Mouse (Mus musculus): ENCODE results near the gene Slc17a9. TPM values are rescaled to one million over a fixed set of nuclear protein-coding genes. Genes with fewer than 3 reads are reported as not detected.

Gene Slc17a9
- polyA plus RNA-seq, 1 experiment from 2014 or later: 5.2 TPM

DNA sequence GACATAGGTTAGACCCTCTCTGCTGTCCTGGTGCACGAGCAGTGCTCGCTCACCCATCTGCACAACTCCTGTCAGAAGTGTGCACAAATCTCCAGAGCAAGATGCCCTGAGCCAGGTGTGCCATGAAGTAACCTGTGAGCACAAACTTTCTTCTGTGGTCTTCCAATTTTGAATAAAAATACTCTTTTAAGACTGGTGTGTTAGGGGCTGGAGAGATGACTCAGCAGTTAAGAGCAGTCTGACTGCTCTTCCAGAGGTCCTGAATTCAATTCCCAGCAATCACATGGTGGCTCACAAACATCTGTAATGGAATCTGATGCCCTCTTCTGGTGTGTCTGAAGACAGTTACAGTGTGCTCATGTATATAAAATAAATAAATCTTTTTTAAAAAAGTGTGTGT is 18.3 kb downstream of the Slc17a9 start:
- 88% methylated on average over 2 of the region's 2 CpGs for WGBS (ENCODE audit: insufficient replicate concordance)
- Histone ChIP-seq H3K36me3 (replicated peaks; ENCODE audit: insufficient read depth, low read length) (no peaks in the 10 kb centered on the region), H3K4me3 (ENCODE audit: low read depth, low read length) (no peak overlapping the region), H3K27ac (ENCODE audit: low read depth) (no peak overlapping the region), H3K9ac (replicated peaks) (no peak overlapping the region), H3K9me3 (ENCODE audit: low read length) (no peaks in the 10 kb centered on the region), H3K27me3 (ENCODE audit: insufficient read depth, low read length) (no peaks in the 10 kb centered on the region), H3K4me1 (ENCODE audit: insufficient read depth) (no peaks in the 10 kb centered on the region), H3K4me2 (ENCODE audit: low read depth, low read length) (no peak overlapping the region)
- ATAC-seq: no peak
- TF ChIP-seq EP300 (IDR thresholded peaks at IDR 0.05; ENCODE audit: low read depth) (no peak), CTCF (IDR thresholded peaks at IDR 0.05; ENCODE audit: low read depth) (no peak)
- DNase-seq: no peak

DNA sequence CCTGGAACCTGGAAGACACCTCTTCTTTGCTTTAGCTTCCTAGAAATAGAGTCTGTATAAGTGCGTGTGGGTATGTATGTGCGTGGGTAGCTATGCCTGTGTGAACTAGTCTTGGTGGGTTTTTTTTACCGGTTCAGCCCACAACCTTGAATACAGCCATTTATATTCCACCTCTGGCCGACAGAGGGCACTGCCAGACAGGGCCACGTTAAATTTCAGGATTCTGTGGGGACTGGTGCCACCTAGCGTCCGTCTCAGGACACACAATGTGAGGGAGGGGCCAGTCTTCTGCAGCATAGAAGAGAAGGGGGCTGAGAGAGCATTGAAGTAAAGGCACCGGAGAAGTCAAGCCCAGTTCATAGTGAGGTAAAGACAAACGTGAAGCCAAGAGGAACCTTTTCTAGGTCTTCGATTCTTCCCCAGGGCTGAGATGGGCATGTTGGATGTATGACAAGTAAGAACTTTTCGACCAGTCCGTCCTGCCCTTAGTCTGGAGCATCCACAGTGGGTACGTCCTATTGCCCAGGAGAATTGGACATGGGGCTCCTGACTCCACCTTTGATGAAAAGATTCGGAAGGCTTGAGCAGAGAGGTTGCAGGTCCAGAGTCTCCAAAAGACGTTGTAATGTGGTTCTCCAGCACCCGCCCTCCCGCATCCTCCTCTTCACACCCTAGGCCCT is 20.3 kb downstream of the Slc17a9 start:
- H3K4me3 ChIP-seq (ENCODE audit: low read depth, low read length): no peak overlapping the region
- no peaks in the 10 kb centered on the region for H3K9me3 ChIP-seq (ENCODE audit: low read length)
- ATAC-seq (peak; percentile 85), DNase-seq (peak; percentile 89)
- WGBS (ENCODE audit: insufficient replicate concordance): 33% methylated on average over 17 of the region's 17 CpGs
- TF ChIP-seq EP300 (IDR thresholded peaks at IDR 0.05; ENCODE audit: low read depth): no peak
- peak; percentile 100 for TF ChIP-seq CTCF (IDR thresholded peaks at IDR 0.05; ENCODE audit: low read depth)
- H3K27ac ChIP-seq (ENCODE audit: low read depth): no peak overlapping the region
- no peak overlapping the region for H3K4me2 ChIP-seq (ENCODE audit: low read depth, low read length)
- H3K27me3 ChIP-seq (ENCODE audit: insufficient read depth, low read length): no peaks in the 10 kb centered on the region
- H3K9ac ChIP-seq (replicated peaks): no peak overlapping the region
- no peaks in the 10 kb centered on the region for H3K36me3 ChIP-seq (replicated peaks; ENCODE audit: insufficient read depth, low read length)
- H3K4me1 ChIP-seq (ENCODE audit: insufficient read depth): no peaks in the 10 kb centered on the region

DNA sequence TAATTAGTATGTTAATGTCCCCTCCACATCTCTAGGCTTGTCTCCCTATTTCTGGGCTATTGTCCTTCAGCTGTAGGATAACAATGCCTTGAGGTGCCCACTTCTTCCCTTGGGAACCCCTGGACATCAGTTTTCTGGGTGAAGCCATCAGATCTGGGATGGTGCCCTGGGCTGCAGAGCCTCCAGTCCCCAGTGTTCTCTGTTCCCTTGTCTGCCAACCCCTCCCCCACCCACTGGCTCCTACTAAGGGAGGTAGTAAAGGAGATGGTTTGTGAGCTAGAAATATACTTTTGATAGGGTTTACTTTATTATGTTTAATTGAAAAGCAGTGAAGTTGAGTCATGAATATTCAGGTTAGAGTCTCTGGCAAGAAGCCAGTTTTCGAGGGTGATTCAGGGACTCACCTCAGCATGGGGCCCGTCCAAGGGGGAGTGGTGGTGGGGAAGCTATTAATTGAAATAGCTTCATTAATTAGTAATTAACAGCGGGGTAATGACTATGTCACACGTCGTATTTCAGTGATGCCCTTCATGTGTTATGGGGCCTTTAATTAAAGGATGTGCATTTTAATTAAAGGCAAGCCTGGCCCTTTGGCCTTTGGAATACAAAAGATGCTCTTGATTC is 21.6 kb downstream of the Slc17a9 start:
- TF ChIP-seq CTCF (IDR thresholded peaks at IDR 0.05; ENCODE audit: low read depth) (no peak), EP300 (IDR thresholded peaks at IDR 0.05; ENCODE audit: low read depth) (no peak)
- no peaks in the 10 kb centered on the region for H3K27me3 ChIP-seq (ENCODE audit: insufficient read depth, low read length)
- no peak overlapping the region for H3K4me2 ChIP-seq (ENCODE audit: low read depth, low read length)
- H3K27ac ChIP-seq (ENCODE audit: low read depth): no peak overlapping the region
- no peaks in the 10 kb centered on the region for H3K9me3 ChIP-seq (ENCODE audit: low read length)
- H3K4me1 ChIP-seq (ENCODE audit: insufficient read depth): no peaks in the 10 kb centered on the region
- H3K9ac ChIP-seq (replicated peaks): no peak overlapping the region
- no peak overlapping the region for H3K4me3 ChIP-seq (ENCODE audit: low read depth, low read length)
- DNase-seq (no peak), ATAC-seq (no peak)
- H3K36me3 ChIP-seq (replicated peaks; ENCODE audit: insufficient read depth, low read length): no peaks in the 10 kb centered on the region
- WGBS (ENCODE audit: insufficient replicate concordance): 53% methylated on average over 5 of the region's 5 CpGs

DNA sequence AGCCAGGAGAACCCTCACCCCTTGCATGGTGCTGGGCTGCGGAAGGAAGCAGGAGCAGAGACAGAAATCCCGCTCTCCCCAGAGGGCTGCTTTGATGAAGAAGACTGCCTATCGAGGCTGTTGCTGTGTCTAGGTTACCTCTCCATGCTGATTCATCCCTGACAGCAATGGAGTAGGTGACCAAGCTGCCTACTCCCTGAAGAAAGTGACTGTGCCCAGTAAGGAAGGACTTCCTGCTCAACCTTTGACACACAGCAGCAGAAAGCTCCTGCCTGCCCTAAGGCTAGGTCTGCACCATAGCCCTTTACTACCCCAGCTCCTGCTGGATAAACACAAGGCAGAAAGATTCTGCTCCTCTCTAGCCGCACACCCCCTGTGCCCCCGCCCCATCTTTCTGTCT is 23.8 kb downstream of the Slc17a9 start:
- no peak for ATAC-seq
- H3K9me3 ChIP-seq (ENCODE audit: low read length): no peaks in the 10 kb centered on the region
- no peak overlapping the region for H3K4me3 ChIP-seq (ENCODE audit: low read depth, low read length)
- TF ChIP-seq CTCF (IDR thresholded peaks at IDR 0.05; ENCODE audit: low read depth): no peak
- no peak for TF ChIP-seq EP300 (IDR thresholded peaks at IDR 0.05; ENCODE audit: low read depth)
- H3K36me3 ChIP-seq (replicated peaks; ENCODE audit: insufficient read depth, low read length): no peaks in the 10 kb centered on the region
- no peaks in the 10 kb centered on the region for H3K27me3 ChIP-seq (ENCODE audit: insufficient read depth, low read length)
- no peaks in the 10 kb centered on the region for H3K4me1 ChIP-seq (ENCODE audit: insufficient read depth)
- no peak for DNase-seq
- H3K4me2 ChIP-seq (ENCODE audit: low read depth, low read length): no peak overlapping the region
- no peak overlapping the region for H3K9ac ChIP-seq (replicated peaks)
- no peak overlapping the region for H3K27ac ChIP-seq (ENCODE audit: low read depth)
- 49% methylated on average over 5 of the region's 5 CpGs for WGBS (ENCODE audit: insufficient replicate concordance)

DNA sequence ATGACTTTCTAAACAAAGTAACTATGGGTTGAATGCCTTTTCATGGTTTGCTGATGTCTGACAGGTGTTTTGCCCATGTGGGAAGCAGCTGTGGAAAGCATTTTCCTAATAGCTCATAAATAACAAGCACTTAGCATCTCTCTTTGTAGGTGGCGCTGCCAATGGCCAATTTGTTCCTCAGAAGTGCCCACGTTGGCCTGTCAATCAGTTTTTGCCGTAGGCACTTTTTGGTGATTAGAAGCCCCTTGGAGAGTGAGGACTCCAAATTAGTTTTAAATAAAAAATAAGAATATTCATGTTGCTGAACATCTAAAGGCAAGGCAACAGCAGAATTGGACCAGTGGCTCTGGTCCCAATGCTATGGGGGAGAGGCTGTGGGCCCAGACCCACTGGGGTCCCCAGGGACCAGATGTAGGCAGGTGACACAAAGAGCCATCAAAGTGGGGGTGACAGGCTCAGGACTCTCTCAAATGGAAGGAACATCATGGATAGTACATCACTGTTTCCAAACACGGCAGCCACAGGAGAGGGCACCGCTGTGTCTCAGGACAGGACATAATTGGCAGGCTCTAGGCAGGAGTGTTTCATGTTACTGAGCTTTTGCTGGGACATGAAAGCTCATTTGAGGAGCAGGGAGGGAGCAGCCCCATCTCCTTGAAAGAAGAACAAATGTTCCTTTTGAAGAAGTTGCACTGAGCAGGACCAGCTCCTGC is 30.1 kb downstream of the Slc17a9 start:
- Histone ChIP-seq H3K4me3 (ENCODE audit: low read depth, low read length) (no peak overlapping the region), H3K4me1 (ENCODE audit: insufficient read depth) (no peaks in the 10 kb centered on the region), H3K27me3 (ENCODE audit: insufficient read depth, low read length) (no peaks in the 10 kb centered on the region), H3K36me3 (replicated peaks; ENCODE audit: insufficient read depth, low read length) (no peaks in the 10 kb centered on the region), H3K9ac (replicated peaks) (no peak overlapping the region), H3K4me2 (ENCODE audit: low read depth, low read length) (no peak overlapping the region), H3K27ac (ENCODE audit: low read depth) (no peak overlapping the region), H3K9me3 (ENCODE audit: low read length) (no peaks in the 10 kb centered on the region)
- no peak for TF ChIP-seq EP300 (IDR thresholded peaks at IDR 0.05; ENCODE audit: low read depth)
- no peak for TF ChIP-seq CTCF (IDR thresholded peaks at IDR 0.05; ENCODE audit: low read depth)
- DNase-seq: no peak
- no peak for ATAC-seq
- 83% methylated on average over 5 of the region's 5 CpGs for WGBS (ENCODE audit: insufficient replicate concordance)

DNA sequence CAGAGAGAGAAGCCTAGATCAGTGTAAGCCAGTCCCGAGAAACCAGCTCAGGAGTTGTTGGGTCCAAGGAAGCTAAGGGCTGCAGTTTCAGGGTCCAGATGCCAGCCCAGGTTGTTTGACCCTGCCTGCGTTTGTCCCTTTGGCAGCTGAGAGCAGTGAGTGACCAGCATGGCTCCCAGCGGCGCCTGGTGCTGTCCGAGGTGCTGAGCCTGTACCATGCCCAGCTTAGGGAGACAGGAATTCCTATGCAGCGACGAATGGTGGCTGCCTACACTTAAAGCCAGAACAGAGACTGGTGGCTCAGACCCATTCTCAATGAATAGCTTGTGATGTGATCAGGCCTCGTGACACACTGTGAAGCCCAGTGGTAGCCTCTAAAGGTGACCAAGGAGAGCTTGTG is 30.8 kb downstream of the Slc17a9 start:
- no peak for TF ChIP-seq CTCF (IDR thresholded peaks at IDR 0.05; ENCODE audit: low read depth)
- TF ChIP-seq EP300 (IDR thresholded peaks at IDR 0.05; ENCODE audit: low read depth): no peak
- 3% methylated on average over 8 of the region's 8 CpGs for WGBS (ENCODE audit: insufficient replicate concordance)
- H3K27me3 ChIP-seq (ENCODE audit: insufficient read depth, low read length): no peaks in the 10 kb centered on the region
- H3K4me2 ChIP-seq (ENCODE audit: low read depth, low read length): no peak overlapping the region
- no peak overlapping the region for H3K27ac ChIP-seq (ENCODE audit: low read depth)
- no peaks in the 10 kb centered on the region for H3K36me3 ChIP-seq (replicated peaks; ENCODE audit: insufficient read depth, low read length)
- no peak overlapping the region for H3K4me3 ChIP-seq (ENCODE audit: low read depth, low read length)
- H3K9me3 ChIP-seq (ENCODE audit: low read length): no peaks in the 10 kb centered on the region
- ATAC-seq (no peak), DNase-seq (peak; percentile 66)
- H3K4me1 ChIP-seq (ENCODE audit: insufficient read depth): no peaks in the 10 kb centered on the region
- H3K9ac ChIP-seq (replicated peaks): no peak overlapping the region

All from liver, postnatal 0 days (tissue).